Mouse (Mus musculus) limb, embryonic 15.5 days (tissue): ENCODE results near the gene Il17rd. TPM values are rescaled to one million over a fixed set of nuclear protein-coding genes. Genes with fewer than 3 reads are reported as not detected.

Experiments used
- ATAC-seq: fragments of 200-750 bp; cut with Nextera tagmentation; 2 replicates; pipeline ENCODE4 v1.8.0; 2017; ENCODE audit warnings: low read depth, moderate TSS enrichment; ENCODE audit not compliant: insufficient number of reproducible peaks, low FRiP score, low TSS enrichment
- H3K27ac ChIP-seq: fragments of 300-500 bp; sonication (generic); 2 replicates; pipeline ENCODE4 v1.5.1; 2015; ENCODE audit warnings: moderate library complexity, mild to moderate bottlenecking, inconsistent platforms
- H3K27me3 ChIP-seq: fragments of 300-500 bp; sonication (generic); 2 replicates; pipeline ENCODE4 v1.6.1; 2015; ENCODE audit warnings: inconsistent platforms
- H3K36me3 ChIP-seq: fragments of 300-500 bp; sonication (generic); 2 replicates; pipeline ENCODE4 v1.6.1; 2015; ENCODE audit warnings: inconsistent platforms
- H3K4me1 ChIP-seq: fragments of 300-500 bp; sonication (generic); 2 replicates; pipeline ENCODE4 v1.6.1; 2015; ENCODE audit warnings: inconsistent platforms
- H3K4me2 ChIP-seq: fragments of 300-500 bp; sonication (generic); 2 replicates; pipeline ENCODE4 v1.6.1; 2015; ENCODE audit warnings: mild to moderate bottlenecking, inconsistent platforms
- H3K4me3 ChIP-seq: fragments of 300-500 bp; sonication (generic); 2 replicates; pipeline ENCODE4 v1.5.1; 2015; ENCODE audit warnings: mild to moderate bottlenecking, inconsistent platforms
- H3K9ac ChIP-seq: fragments of 300-500 bp; sonication (generic); 2 replicates; pipeline ENCODE4 v1.6.1; 2015; ENCODE audit warnings: inconsistent platforms
- H3K9me3 ChIP-seq: fragments of 300-500 bp; sonication (generic); 2 replicates; pipeline ENCODE4 v1.6.1; 2016; ENCODE audit warnings: inconsistent platforms
- WGBS: fragments of 180-500 bp; shearing (Covaris S2); methylation state at CpG from one replicate; pipeline ENCODE4 v1.1.7; 2015; 5-methylcytosine and 5-hydroxymethylcytosine counted together
- polyA plus RNA-seq: library from polyadenylated mRNA; unstranded; fragments of >200 nt; fragmentation: Nextera tagmentation; extraction: Ambion mirVana; gene quantifications from 2 replicates; pipeline ENCODE4 v1.2.1, GENCODE M21; 2015

The Il17rd gene
- polyA plus RNA-seq, 1 experiment from 2014 or later, result 5.7 TPM

DNA sequence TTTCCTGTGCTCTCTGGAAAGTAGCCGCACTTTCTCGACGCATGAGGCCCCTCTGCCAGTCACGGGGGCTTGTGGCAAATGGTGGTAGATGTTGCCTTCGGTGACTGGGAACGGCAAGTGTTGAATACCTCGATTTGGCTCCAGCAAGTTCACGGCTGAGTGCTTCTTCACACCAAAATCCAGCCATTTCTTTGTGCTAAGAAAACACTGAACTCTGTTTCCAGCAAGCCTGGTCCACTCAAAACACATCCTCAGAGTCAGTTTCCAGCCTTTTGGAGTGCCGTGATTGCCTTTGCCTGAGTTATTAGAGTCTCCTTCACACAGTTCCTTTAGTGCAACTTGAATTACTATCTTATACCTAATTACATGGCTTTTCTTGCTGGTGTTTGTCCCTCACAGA is 11.3 kb downstream of the Il17rd start:
- 28% methylated on average over 9 of the region's 9 CpGs for WGBS
- H3K9me3 ChIP-seq, result no peaks in the 10 kb centered on the region
- H3K4me3 ChIP-seq, result no peak overlapping the region
- no peak overlapping the region for H3K9ac ChIP-seq
- H3K27ac ChIP-seq, result 0 out of 2 replicates have a peak overlapping the region, but pooled peaks have one; percentile 3
- H3K27me3 ChIP-seq, result no peaks in the 10 kb centered on the region
- H3K4me2 ChIP-seq, result no peak overlapping the region
- H3K36me3 ChIP-seq, result no peaks in the 10 kb centered on the region
- peaks cover 69% of the 10 kb centered on the region for H3K4me1 ChIP-seq
- ATAC-seq, result no peak

DNA sequence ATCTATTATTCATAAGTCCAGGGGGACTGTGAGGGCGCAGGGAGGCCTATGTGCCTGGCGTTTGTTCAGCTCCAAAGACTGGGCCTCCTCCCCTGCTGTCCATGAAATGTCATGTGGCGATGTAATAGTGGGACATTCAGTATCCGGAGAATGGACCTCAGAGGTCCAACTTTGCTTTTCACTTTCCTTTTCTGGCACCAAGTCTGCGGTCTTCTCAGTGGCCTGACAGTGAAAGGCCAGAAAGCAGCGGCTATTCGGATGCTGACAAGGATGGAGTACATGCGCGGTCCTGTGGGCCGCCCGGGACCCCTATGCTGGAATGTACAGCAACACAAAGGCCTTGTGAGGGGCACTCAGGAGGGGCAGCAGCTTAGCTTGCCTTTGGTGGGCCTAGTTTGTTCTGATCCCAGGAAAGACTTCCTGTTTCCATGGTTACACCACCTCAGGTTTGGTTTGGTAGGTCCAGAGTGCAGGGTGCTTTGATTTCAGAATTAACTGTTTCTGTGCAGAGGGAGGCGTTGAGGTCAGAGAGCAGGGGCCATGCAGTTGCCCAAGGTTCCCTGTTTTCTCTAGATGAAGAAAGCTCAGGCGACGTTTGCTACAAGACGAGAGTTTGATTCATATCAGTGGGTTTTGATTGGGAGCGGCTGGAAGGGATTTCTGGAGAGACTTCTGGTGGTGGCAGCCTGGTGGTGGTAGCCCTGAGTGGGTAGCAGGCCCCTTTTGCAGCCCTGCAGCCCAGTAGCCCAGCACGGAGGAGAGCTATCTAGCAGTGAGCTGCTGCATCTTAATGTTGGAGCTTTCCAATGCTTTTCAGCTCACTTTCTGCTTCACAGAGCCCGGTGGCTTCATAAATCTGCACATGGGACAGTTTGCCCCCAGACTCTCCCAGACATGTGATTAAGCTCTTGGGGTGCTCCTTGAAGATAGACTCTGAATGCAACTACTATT is 12.1 kb downstream of the Il17rd start:
- WGBS, result 32% methylated on average over 18 of the region's 18 CpGs
- Histone ChIP-seq H3K9me3 (no peaks in the 10 kb centered on the region), H3K4me3 (no peak overlapping the region), H3K4me1 (peaks cover 62% of the 10 kb centered on the region), H3K9ac (no peak overlapping the region), H3K27me3 (no peaks in the 10 kb centered on the region), H3K36me3 (no peaks in the 10 kb centered on the region), H3K4me2 (0 out of 2 replicates have a peak overlapping the region, but pooled peaks have one; percentile 6), H3K27ac (peak overlapping the region; percentile 84)
- ATAC-seq, result no peak

DNA sequence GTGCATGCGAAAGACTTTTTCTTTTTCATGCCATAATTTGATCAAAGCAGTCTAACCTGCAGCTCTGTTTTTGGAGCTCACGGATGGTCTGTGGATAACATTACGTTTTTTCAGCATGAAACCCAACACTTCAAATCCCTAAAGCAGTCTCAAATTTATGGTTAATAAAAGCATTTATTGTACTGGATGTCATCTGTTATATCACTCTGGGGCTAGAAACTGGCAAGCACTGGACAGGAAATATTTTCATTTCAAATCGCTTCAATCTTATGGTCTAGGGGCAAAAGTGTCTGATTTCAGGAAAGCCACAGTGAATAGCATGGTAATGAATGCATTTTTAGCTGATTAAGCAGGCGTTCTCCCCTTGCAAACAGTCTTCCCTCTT is 12.8 kb downstream of the Il17rd start:
- ATAC-seq, result peak; percentile 50; the same call in 1 of the 2 replicates
- no peak overlapping the region for H3K9ac ChIP-seq
- no peak overlapping the region for H3K4me3 ChIP-seq
- H3K27ac ChIP-seq, result peak overlapping the region; percentile 84
- no peaks in the 10 kb centered on the region for H3K27me3 ChIP-seq
- H3K4me2 ChIP-seq, result no peak overlapping the region
- H3K4me1 ChIP-seq, result peaks cover 57% of the 10 kb centered on the region
- no peaks in the 10 kb centered on the region for H3K36me3 ChIP-seq
- no peaks in the 10 kb centered on the region for H3K9me3 ChIP-seq
- 17% methylated on average over 5 of the region's 5 CpGs for whole genome bisulfite sequencing

DNA sequence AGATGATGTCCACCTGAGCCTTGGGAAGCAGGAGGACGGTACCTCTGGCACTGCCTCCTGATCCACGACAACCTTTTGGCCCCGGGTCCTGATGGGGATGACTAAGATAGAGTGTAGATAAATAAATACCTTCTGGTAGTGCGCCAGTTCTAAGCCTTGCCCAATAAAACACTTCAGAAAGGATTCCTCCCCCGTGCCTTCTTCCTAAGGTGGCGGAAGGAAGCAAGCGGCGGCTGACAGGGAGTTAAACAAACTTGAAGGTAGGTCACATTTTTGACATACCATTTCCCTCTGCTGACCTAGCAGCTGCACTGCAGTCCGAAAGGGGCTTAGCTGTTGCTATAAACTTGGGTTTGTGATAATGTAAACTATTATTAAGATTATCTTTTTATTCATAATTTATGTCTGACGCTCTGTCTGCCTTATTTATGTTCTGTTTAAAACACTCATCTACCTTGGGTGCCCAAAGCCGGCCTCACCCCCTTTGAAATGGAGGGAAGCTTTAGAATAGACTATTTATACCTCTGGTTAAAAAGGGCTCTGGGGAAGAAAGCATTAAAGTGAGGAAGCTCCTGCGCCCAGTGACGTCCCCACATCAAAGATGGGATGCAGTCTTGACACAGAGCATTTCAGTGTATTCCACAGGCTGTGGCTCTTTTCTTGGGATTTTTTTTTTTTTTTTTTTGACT is 19.9 kb downstream of the Il17rd start:
- peak overlapping the region; percentile 70 for H3K27ac ChIP-seq
- H3K4me3 ChIP-seq, result no peak overlapping the region
- H3K9me3 ChIP-seq, result no peaks in the 10 kb centered on the region
- no peaks in the 10 kb centered on the region for H3K27me3 ChIP-seq
- H3K4me1 ChIP-seq, result peaks cover 36% of the 10 kb centered on the region
- ATAC-seq, result no peak
- WGBS, result 12% methylated on average over 13 of the region's 13 CpGs
- no peak overlapping the region for H3K9ac ChIP-seq
- 0 out of 2 replicates have a peak overlapping the region, but pooled peaks have one; percentile 0 for H3K4me2 ChIP-seq
- H3K36me3 ChIP-seq, result no peaks in the 10 kb centered on the region

DNA sequence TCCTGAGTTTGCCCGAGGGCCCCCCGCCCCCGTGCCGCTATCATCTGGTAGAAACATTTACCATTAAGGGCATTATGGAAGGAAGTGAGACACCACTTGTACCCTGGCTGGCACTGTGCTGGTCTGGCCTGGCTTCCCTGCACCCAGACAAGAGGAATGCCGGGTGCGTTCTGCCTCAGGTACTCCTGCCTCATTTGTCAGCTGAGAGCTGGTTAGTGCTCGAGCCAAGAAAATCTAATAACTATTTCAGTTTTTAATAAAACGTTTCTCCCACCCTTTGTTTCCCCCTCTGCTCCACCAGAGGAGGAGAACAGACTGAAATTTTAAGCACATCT is 20.4 kb downstream of the Il17rd start:
- H3K27me3 ChIP-seq, result no peaks in the 10 kb centered on the region
- no peaks in the 10 kb centered on the region for H3K36me3 ChIP-seq
- ATAC-seq, result 0 out of 2 replicates have a peak, but pooled peaks have one; percentile 55
- peak overlapping the region; percentile 70 for H3K27ac ChIP-seq
- WGBS, result 4% methylated on average over 8 of the region's 8 CpGs
- H3K9ac ChIP-seq, result no peak overlapping the region
- peaks cover 36% of the 10 kb centered on the region for H3K4me1 ChIP-seq
- no peak overlapping the region for H3K4me3 ChIP-seq
- H3K4me2 ChIP-seq, result no peak overlapping the region
- no peaks in the 10 kb centered on the region for H3K9me3 ChIP-seq

DNA sequence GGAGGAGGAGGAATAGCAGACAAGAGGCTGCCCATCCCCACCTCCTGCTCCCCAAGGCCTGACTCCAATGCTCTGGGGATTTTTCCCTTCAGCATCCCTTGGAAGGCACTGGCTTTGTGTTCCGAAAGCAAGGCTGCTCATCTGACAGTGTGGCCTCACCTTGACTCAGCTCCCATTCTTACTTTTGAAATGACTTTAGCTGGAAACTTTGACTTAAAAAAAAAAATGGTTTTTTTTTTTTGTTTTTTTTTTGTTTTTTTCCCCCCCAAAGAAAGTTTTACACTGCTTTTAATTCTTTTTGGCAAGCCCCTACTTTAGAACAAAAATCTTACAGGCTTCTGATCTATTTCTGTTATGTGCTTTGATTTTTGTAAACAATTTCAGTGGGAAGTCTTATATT is 24.6 kb downstream of the Il17rd start:
- no peak for ATAC-seq
- Histone ChIP-seq H3K27ac (no peak overlapping the region), H3K4me3 (no peak overlapping the region), H3K9me3 (no peaks in the 10 kb centered on the region), H3K27me3 (no peaks in the 10 kb centered on the region), H3K36me3 (no peaks in the 10 kb centered on the region), H3K9ac (no peak overlapping the region), H3K4me2 (no peak overlapping the region), H3K4me1 (peaks cover 49% of the 10 kb centered on the region)
- 74% methylated on average over 1 of the region's 1 CpGs for WGBS

DNA sequence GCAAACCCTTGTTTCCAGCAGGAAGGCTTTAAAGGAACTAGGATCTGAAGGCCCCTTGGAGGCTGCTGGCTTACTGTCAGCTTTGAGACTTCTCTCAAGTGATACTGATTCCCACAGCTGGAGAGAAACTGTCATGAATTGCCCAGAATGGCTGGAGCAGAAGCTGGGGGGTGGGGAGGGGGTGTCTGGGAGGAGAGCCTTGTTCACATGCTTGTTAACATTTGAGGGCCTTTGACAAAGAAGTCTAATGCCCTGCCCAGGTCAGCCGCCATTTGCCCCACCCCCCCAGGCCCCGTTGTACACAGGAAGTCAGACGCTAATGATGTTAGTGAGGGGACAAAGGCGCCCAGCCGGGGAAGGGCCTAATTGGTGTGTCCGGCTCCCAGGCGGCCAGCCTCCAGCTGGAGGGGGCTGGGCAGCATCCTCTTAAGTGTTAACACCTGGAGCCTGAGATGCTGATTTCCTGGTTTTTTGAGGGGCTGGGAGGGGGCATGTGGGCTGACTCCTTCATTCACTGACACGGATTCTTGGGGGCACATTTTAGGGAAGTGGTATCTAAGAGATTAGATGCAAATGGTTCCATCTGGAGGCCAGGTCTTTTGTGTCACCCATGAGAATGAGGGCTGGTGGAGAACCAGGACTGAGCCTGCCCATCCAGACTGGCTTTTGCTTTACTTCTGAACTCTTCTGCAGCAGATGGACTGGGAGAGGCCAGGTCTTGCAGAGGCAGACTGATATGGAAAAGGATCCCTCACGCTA is 27.6 kb downstream of the Il17rd start:
- no peak overlapping the region for H3K9ac ChIP-seq
- H3K4me1 ChIP-seq, result peaks cover 58% of the 10 kb centered on the region
- no peak for ATAC-seq

DNA sequence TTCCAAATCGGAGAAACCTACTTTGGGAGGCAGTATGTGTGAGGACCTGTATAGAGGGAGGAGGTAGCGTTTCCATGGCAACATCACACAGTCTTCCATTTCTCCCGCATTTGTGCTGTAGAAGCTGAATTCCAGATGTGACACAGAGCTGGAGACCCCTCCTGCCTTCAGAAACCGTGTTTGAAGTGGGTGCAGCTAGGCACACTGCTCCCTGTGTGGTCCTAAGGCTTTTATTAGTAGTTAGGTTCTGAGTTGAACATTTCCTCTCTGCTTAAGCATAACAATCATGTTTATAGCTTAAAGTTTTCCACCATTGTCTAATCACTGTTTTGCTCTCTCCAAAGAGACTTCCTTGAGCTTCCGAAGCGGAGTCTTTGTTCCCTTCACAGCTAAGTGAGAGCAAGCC is 29.1 kb downstream of the Il17rd start:
- WGBS, result 14% methylated on average over 6 of the region's 6 CpGs
- peak; percentile 79 for ATAC-seq
- Histone ChIP-seq H3K9ac (no peak overlapping the region), H3K9me3 (no peaks in the 10 kb centered on the region), H3K36me3 (no peaks in the 10 kb centered on the region), H3K4me3 (no peak overlapping the region), H3K27ac (peak overlapping the region; percentile 80), H3K4me1 (peaks cover 66% of the 10 kb centered on the region), H3K4me2 (0 out of 2 replicates have a peak overlapping the region, but pooled peaks have one; percentile 19), H3K27me3 (no peaks in the 10 kb centered on the region)

More for the DNA sequence above, 27.6 kb downstream of the Il17rd start:
- H3K4me3 ChIP-seq, result no peak overlapping the region
- WGBS, result 13% methylated on average over 9 of the region's 9 CpGs
- no peaks in the 10 kb centered on the region for H3K27me3 ChIP-seq
- no peak overlapping the region for H3K4me2 ChIP-seq
- H3K27ac ChIP-seq, result peak overlapping the region; percentile 80
- no peaks in the 10 kb centered on the region for H3K9me3 ChIP-seq
- no peaks in the 10 kb centered on the region for H3K36me3 ChIP-seq

DNA sequence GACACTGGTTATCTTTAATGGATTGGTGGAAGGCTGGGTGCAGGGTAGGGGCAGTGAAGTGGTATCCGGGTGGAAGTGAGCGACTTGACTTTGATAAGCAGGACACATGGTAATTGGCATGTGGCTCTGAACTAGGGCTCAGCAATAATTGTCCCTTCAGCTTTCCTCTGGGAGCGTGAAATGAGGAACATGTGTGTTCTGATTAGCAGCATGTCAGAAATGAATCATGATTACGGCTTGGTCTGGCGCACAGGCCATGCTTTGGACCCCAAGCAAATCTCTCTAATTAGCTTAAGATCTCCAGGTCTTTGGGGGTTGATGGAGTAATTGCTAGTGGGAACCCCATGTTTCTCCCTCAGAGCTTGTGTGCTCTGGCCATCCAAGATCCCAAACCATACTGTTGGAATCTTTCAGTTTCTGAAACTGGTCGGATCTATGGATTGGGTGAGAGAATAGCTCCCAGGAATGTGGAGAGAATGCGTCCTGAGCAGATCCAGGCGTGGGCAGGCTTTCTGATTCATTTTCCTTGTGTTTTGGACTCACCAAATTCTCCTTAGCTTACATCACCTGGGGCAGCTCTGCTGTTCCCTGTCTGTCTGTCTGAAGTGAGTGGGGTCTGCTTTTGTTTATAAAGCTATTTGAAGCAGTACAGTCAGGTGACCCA is 30.8 kb downstream of the Il17rd start:
- peaks cover 81% of the 10 kb centered on the region for H3K4me1 ChIP-seq
- WGBS, result 25% methylated on average over 8 of the region's 8 CpGs
- H3K9me3 ChIP-seq, result no peaks in the 10 kb centered on the region
- no peak overlapping the region for H3K4me3 ChIP-seq
- H3K9ac ChIP-seq, result no peak overlapping the region
- ATAC-seq, result no peak
- H3K36me3 ChIP-seq, result no peaks in the 10 kb centered on the region
- peak overlapping the region; percentile 81 for H3K27ac ChIP-seq
- no peak overlapping the region for H3K4me2 ChIP-seq
- H3K27me3 ChIP-seq, result no peaks in the 10 kb centered on the region

DNA sequence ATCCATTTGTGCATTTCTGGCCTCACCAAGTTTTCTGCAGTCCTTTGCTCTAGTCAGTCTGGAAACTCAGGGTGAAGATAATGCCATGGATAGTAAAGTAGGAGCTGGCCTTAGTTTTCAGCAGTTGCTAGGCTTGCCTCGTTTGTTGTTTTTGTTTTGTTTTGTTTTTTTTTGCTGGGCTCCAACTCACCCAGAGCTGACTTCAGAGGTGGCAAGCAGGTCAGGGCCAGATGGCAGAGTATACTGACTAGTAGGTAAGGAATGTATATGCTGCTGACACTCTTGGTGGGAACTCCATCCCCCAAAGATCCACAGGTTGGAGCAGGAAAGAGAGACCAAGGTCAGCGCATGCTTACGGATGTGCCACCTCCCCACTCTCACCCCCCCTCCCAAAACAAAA is 31.4 kb downstream of the Il17rd start:
- Histone ChIP-seq H3K4me3 (no peak overlapping the region), H3K4me1 (peaks cover 86% of the 10 kb centered on the region), H3K4me2 (no peak overlapping the region), H3K36me3 (no peaks in the 10 kb centered on the region), H3K9ac (no peak overlapping the region), H3K27me3 (no peaks in the 10 kb centered on the region), H3K9me3 (no peaks in the 10 kb centered on the region), H3K27ac (peak overlapping the region; percentile 81)
- ATAC-seq, result no peak
- WGBS, result 19% methylated on average over 3 of the region's 3 CpGs

DNA sequence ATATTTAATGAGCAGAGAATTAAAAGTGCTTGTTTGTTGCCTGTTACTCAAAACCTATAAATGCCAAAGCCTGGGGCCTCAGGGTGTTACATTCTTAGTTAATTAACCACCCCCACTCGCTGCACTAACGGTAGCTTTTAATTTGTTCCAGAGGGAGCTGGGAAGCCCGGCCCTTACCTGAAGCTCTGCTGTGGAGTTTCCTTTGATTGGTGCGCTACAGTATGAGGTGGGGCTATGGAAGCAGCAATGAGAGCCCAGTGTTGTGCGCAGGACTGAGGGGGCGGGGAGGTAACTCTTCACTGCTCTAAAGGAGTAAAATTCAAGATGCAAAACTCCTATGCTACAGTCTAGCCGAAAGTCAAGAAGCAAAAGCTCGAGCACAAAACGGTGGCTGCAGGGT is 32.0 kb downstream of the Il17rd start:
- H3K36me3 ChIP-seq, result no peaks in the 10 kb centered on the region
- no peak overlapping the region for H3K9ac ChIP-seq
- WGBS, result 15% methylated on average over 9 of the region's 9 CpGs
- ATAC-seq, result no peak
- H3K4me1 ChIP-seq, result peaks cover 92% of the 10 kb centered on the region
- no peak overlapping the region for H3K4me3 ChIP-seq
- no peaks in the 10 kb centered on the region for H3K27me3 ChIP-seq
- peak overlapping the region; percentile 81 for H3K27ac ChIP-seq
- no peaks in the 10 kb centered on the region for H3K9me3 ChIP-seq
- no peak overlapping the region for H3K4me2 ChIP-seq
